Mouse (Mus musculus) ES-E14 (cell line): ENCODE measurements around the gene Tpp2. TPM values are rescaled to one million over a fixed set of nuclear protein-coding genes. Genes with fewer than 3 reads are reported as not detected.
A peak's percentile ranks its signal among the peaks of the same experiment; 100 is the strongest.
"Not testable (repeated sequence)": the region's sequence is repeated elsewhere in the genome, so short reads cannot be mapped to it uniquely, and the experiment has no call there.

Experiments
- DNase-seq: peaks from one replicate; pipeline ENCODE4 v3.0.0-alpha.2; 2013; ENCODE audit warnings: low read depth, low spot score
- H3K27ac ChIP-seq: 2 replicates; pipeline ENCODE4 v1.5.1; 2012; ENCODE audit warnings: low read depth, mild to moderate bottlenecking, low read length, moderate library complexity, mixed read lengths; ENCODE audit not compliant: poor library complexity, insufficient read depth, severe bottlenecking
- H3K36me3 ChIP-seq: 2 replicates; pipeline ENCODE4 v1.6.1; 2012; ENCODE audit warnings: mild to moderate bottlenecking, low read length, moderate library complexity, mixed read lengths; ENCODE audit not compliant: control insufficient read depth, poor library complexity, insufficient read depth, severe bottlenecking
- H3K4me1 ChIP-seq, 2 experiments: fragments of 150-350 bp in 1 of 2; sonication (generic) in 1 of 2; 2 replicates each; pipeline ENCODE4 v1.6.1; 2012; ENCODE audit warnings: low read length in 2 of 2, mild to moderate bottlenecking in 1 of 2, mixed read lengths in 1 of 2; ENCODE audit not compliant: control insufficient read depth in 2 of 2, insufficient read depth in 2 of 2, poor library complexity in 1 of 2
- H3K4me3 ChIP-seq, 2 experiments: fragments of 150-350 bp in 1 of 2; sonication (generic) in 1 of 2; 2 replicates each; pipeline ENCODE4 v1.5.1; 2012; ENCODE audit warnings: low read length in 2 of 2, low read depth in 1 of 2, mild to moderate bottlenecking in 1 of 2, mixed read lengths in 1 of 2; ENCODE audit not compliant: insufficient read depth in 1 of 2, poor library complexity in 1 of 2, severe bottlenecking in 1 of 2
- H3K9ac ChIP-seq: 2 replicates; pipeline ENCODE4 v1.6.1; 2012; ENCODE audit warnings: low read depth, mild to moderate bottlenecking, low read length, mixed read lengths; ENCODE audit not compliant: poor library complexity, insufficient read depth, severe bottlenecking
- H3K9me3 ChIP-seq: fragments of 150-350 bp; sonication (generic); 2 replicates; pipeline ENCODE4 v1.6.1; 2012; ENCODE audit warnings: low read depth, mild to moderate bottlenecking, low read length; ENCODE audit not compliant: control insufficient read depth, insufficient read depth
- CHD2 ChIP-seq: IDR thresholded peaks from 2 replicates; pipeline ENCODE4 v1.6.1; 2014; ENCODE audit warnings: mild to moderate bottlenecking, low read depth, low read length, inconsistent platforms
- HCFC1 ChIP-seq: IDR thresholded peaks from 2 replicates; pipeline ENCODE4 v1.6.1; 2012; ENCODE audit warnings: low read length, inconsistent platforms, borderline replicate concordance; ENCODE audit not compliant: insufficient read depth
- MAFK ChIP-seq: IDR thresholded peaks from 2 replicates; pipeline ENCODE4 v1.6.1; 2014; ENCODE audit warnings: mild to moderate bottlenecking, low read depth, low read length, inconsistent platforms; ENCODE audit not compliant: insufficient read depth
- ZC3H11A ChIP-seq: IDR thresholded peaks from 2 replicates; pipeline ENCODE4 v1.6.1; 2012; ENCODE audit warnings: low read depth, mild to moderate bottlenecking, inconsistent platforms, low read length, borderline replicate concordance
- ZNF384 ChIP-seq: IDR thresholded peaks from 2 replicates; pipeline ENCODE4 v1.6.1; 2012; ENCODE audit warnings: low read depth, low read length, inconsistent platforms
- in situ Hi-C, 2 experiments: fragments of 600-800 bp; cut with MboI; formaldehyde crosslinking; loops; one replicate each; pipeline ENCODE4 v1.15.1; 2025; ENCODE audit warnings: low sequenced_read_pairs in 2 of 2, inconsistent platforms in 1 of 2; ENCODE audit not compliant: unreplicated experiment in 2 of 2
- total RNA-seq: library from RNA; depleted of rRNA; stranded (reverse); fragments of 300-350 nt; gene quantifications from 2 replicates; pipeline ENCODE4 v1.2.3, GENCODE M21; 2012; rRNA removed

The Tpp2 gene
- total RNA-seq: 39.0 and 59.6 TPM in 2 replicates

GRCm38 (mm10) chr1:43933488-43934415 is at the start of gene Tpp2:
Gene Tpp2 (plus strand): TSS chr1:43933647.
- in situ Hi-C loops: no loop called here
- H3K4me3 ChIP-seq: peak within 1 kb of the TSS; percentile 95 to 100

GRCm38 (mm10) chr1:43888358-43888757 is 45.1 kb upstream of the Tpp2 start:
- H3K27ac ChIP-seq, H3K9ac ChIP-seq, H3K4me1 ChIP-seq, DNase-seq, H3K36me3 ChIP-seq, in situ Hi-C loops, H3K4me3 ChIP-seq, H3K9me3 ChIP-seq: not testable (repeated sequence)

More at GRCm38 (mm10) chr1:43933488-43934415, at the start of gene Tpp2:
- H3K9me3 ChIP-seq: no peaks in the 10 kb centered on the region
- peaks cover 0 to 5% of the 10 kb centered on the region in 2 experiments; a peak in 1 of 4 replicates for H3K4me1 ChIP-seq
- H3K36me3 ChIP-seq: no peaks in the 10 kb centered on the region
- peak within 1 kb of the TSS; percentile 97 for H3K9ac ChIP-seq
- TF ChIP-seq HCFC1 (peak; percentile 85), ZC3H11A (no peak), MAFK (no peak), ZNF384 (no peak), CHD2 (peak; percentile 44; the same call in 1 of the 2 replicates)
- H3K27ac ChIP-seq: peak within 1 kb of the TSS; percentile 73
- DNase-seq: peak; percentile 96

- in situ Hi-C loops: no loop called here
- no peaks in the 10 kb centered on the region for H3K9me3 ChIP-seq
- H3K27ac ChIP-seq: no peak overlapping the region
- peaks cover 4 to 12% of the 10 kb centered on the region in 2 experiments; a peak in 3 of 4 replicates for H3K4me1 ChIP-seq
- no peak for DNase-seq
- H3K4me3 ChIP-seq: no peak overlapping the region
- no peak for TF ChIP-seq MAFK
- TF ChIP-seq CHD2: no peak
- H3K36me3 ChIP-seq: no peaks in the 10 kb centered on the region
- H3K9ac ChIP-seq: no peak overlapping the region
These were observed 37.7 kb upstream of the Tpp2 start for GRCm38 (mm10) chr1:43895742-43896141.

- Histone ChIP-seq H3K27ac (no peak overlapping the region), H3K4me3 (no peak overlapping the region), H3K36me3 (no peaks in the 10 kb centered on the region), H3K9me3 (no peaks in the 10 kb centered on the region), H3K4me1 (peaks cover 4 to 12% of the 10 kb centered on the region in 2 experiments; a peak in 3 of 4 replicates), H3K9ac (no peak overlapping the region)
- TF ChIP-seq HCFC1 (no peak), CHD2 (no peak), ZC3H11A (no peak), ZNF384 (no peak), MAFK (no peak)
- DNase-seq: no peak
- in situ Hi-C loops: no loop called here
These were observed 36.3 kb upstream of the Tpp2 start for GRCm38 (mm10) chr1:43897131-43897530.
